Mouse (Mus musculus): ENCODE results near the gene Rps19.

- TF ChIP-seq TAL1 (IDR thresholded peaks at IDR 0.05; ENCODE audit: low read length), result no peak
- TF ChIP-seq GATA1 (IDR thresholded peaks at IDR 0.05; ENCODE audit: low read length), result no peak
Observed at GRCm38 (mm10) chr7:24931651-24932050, 47.5 kb downstream of the Rps19 start.

Data from erythroblast, embryonic 14.5 days (primary cell).